Mouse (Mus musculus): ENCODE measurements at regions not wholly inside any gene's neighbourhood (a gene's known extent, or its start where the extent isn't known, plus 50 kb on each side); places are given as distances from the start of the nearest gene placed in this dataset.
A peak's percentile ranks its signal among the peaks of the same experiment; 100 is the strongest.
"Not testable (repeated sequence)": the region's sequence is repeated elsewhere in the genome, so short reads cannot be mapped to it uniquely, and the experiment has no call there.

- DNase-seq (ENCODE audit: low read depth), result no peak
These were observed 180.6 kb upstream of the Tab2 start for GRCm38 (mm10) chr10:8136662-8137061.

- DNase-seq (ENCODE audit: low read depth), result no peak
These were observed 179.2 kb upstream of the Tab2 start for GRCm38 (mm10) chr10:8135272-8135671.

GRCm38 (mm10) chr10:8134398-8134797, 178.4 kb upstream of the Tab2 start:
- DNase-seq (ENCODE audit: low read depth), result no peak

GRCm38 (mm10) chr10:8133451-8133952, 177.5 kb upstream of the Tab2 start:
- no peak for DNase-seq (ENCODE audit: low read depth)

GRCm38 (mm10) chr10:8132795-8133194, 176.8 kb upstream of the Tab2 start:
- DNase-seq (ENCODE audit: low read depth), result no peak

- no peak for DNase-seq (ENCODE audit: low read depth)
These were observed 174.6 kb upstream of the Tab2 start for GRCm38 (mm10) chr10:8130472-8131241.

- no peak for DNase-seq (ENCODE audit: low read depth)
These were observed 174.0 kb upstream of the Tab2 start for GRCm38 (mm10) chr10:8130057-8130456.

- no peak for DNase-seq (ENCODE audit: low read depth)
These were observed 168.1 kb upstream of the Tab2 start for GRCm38 (mm10) chr10:8124124-8124523.

GRCm38 (mm10) chr10:8121895-8122294, 165.9 kb upstream of the Tab2 start:
- no peak for DNase-seq (ENCODE audit: low read depth)

GRCm38 (mm10) chr10:8116821-8117220, 160.8 kb upstream of the Tab2 start:
- no peak for DNase-seq (ENCODE audit: low read depth)

- not testable (repeated sequence) for DNase-seq (ENCODE audit: low read depth)
These were observed 158.9 kb upstream of the Tab2 start for GRCm38 (mm10) chr10:8114932-8115331.

GRCm38 (mm10) chr10:8114530-8114929, 158.5 kb upstream of the Tab2 start:
- no peak for DNase-seq (ENCODE audit: low read depth)

GRCm38 (mm10) chr10:8100489-8100888, 144.5 kb upstream of the Tab2 start:
- no peak for DNase-seq (ENCODE audit: low read depth)

GRCm38 (mm10) chr10:8095924-8096323, 139.9 kb upstream of the Tab2 start:
- DNase-seq (ENCODE audit: low read depth), result no peak

GRCm38 (mm10) chr10:8095206-8095605, 139.2 kb upstream of the Tab2 start:
- peak; percentile 93 for DNase-seq (ENCODE audit: low read depth)

- DNase-seq (ENCODE audit: low read depth), result no peak
These were observed 136.0 kb upstream of the Tab2 start for GRCm38 (mm10) chr10:8091871-8092552.

- DNase-seq (ENCODE audit: low read depth), result no peak
These were observed 133.3 kb upstream of the Tab2 start for GRCm38 (mm10) chr10:8089296-8089695.

- DNase-seq (ENCODE audit: low read depth), result no peak
These were observed 132.7 kb upstream of the Tab2 start for GRCm38 (mm10) chr10:8088737-8089136.

GRCm38 (mm10) chr10:8088321-8088720, 132.3 kb upstream of the Tab2 start:
- no peak for DNase-seq (ENCODE audit: low read depth)

- DNase-seq (ENCODE audit: low read depth), result peak; percentile 93
These were observed 131.1 kb upstream of the Tab2 start for GRCm38 (mm10) chr10:8087106-8087505.

- DNase-seq (ENCODE audit: low read depth), result peak; percentile 63
These were observed 130.4 kb upstream of the Tab2 start for GRCm38 (mm10) chr10:8086442-8086841.

- no peak for DNase-seq (ENCODE audit: low read depth)
These were observed 122.1 kb upstream of the Tab2 start for GRCm38 (mm10) chr10:8077904-8078811.

All from fibroblast of lung, adult 2 months (primary cell).